Mouse (Mus musculus) midbrain, postnatal 0 days (tissue): ENCODE measurements around the gene Kcnj15. TPM values are rescaled to one million over a fixed set of nuclear protein-coding genes. Genes with fewer than 3 reads are reported as not detected.

ENCODE experiments used
- ATAC-seq: fragments of 200-750 bp; cut with Nextera tagmentation; 2 replicates; pipeline ENCODE4 v1.8.0; 2017; ENCODE audit warnings: moderate number of reproducible peaks, mild to moderate bottlenecking, moderate TSS enrichment, moderate library complexity; ENCODE audit not compliant: low FRiP score
- DNase-seq: peaks from one replicate; pipeline ENCODE4 v3.0.0-alpha.2; 2015; ENCODE audit warnings: low spot score
- H3K27ac ChIP-seq: fragments of 300-500 bp; sonication (generic); 2 replicates; pipeline ENCODE4 v1.5.1; 2014; ENCODE audit warnings: low read depth, mild to moderate bottlenecking, low read length, mixed read lengths
- H3K27me3 ChIP-seq: fragments of 300-500 bp; sonication (generic); 2 replicates; pipeline ENCODE4 v1.6.1; 2014; ENCODE audit warnings: low read length, control low read depth, mixed read lengths; ENCODE audit not compliant: insufficient read depth
- H3K36me3 ChIP-seq: fragments of 300-500 bp; sonication (generic); 2 replicates; pipeline ENCODE4 v1.6.1; 2014; ENCODE audit warnings: low read length, control low read depth, mixed read lengths; ENCODE audit not compliant: insufficient read depth
- H3K4me1 ChIP-seq: fragments of 300-500 bp; sonication (generic); 2 replicates; pipeline ENCODE4 v1.6.1; 2014; ENCODE audit warnings: mild to moderate bottlenecking, control low read depth, antibody characterized with exemption, low read length, mixed read lengths; ENCODE audit not compliant: insufficient read depth
- H3K4me2 ChIP-seq: fragments of 300-500 bp; sonication (generic); 2 replicates; pipeline ENCODE4 v1.6.1; 2014; ENCODE audit warnings: low read depth, mild to moderate bottlenecking, low read length, mixed read lengths; ENCODE audit not compliant: poor library complexity, severe bottlenecking
- H3K4me3 ChIP-seq: fragments of 300-500 bp; sonication (generic); 2 replicates; pipeline ENCODE4 v1.5.1; 2014; ENCODE audit warnings: low read depth, mild to moderate bottlenecking, low read length, moderate library complexity
- H3K9ac ChIP-seq: fragments of 300-500 bp; sonication (generic); replicated peaks from 2 replicates; pipeline ENCODE4 v1.6.1; 2014; ENCODE audit warnings: mild to moderate bottlenecking, low read length, moderate library complexity, mixed read lengths; ENCODE audit not compliant: poor library complexity, severe bottlenecking
- H3K9me3 ChIP-seq: fragments of 300-500 bp; sonication (generic); 2 replicates; pipeline ENCODE4 v1.6.1; 2016; ENCODE audit warnings: low read length, control low read depth
- CTCF ChIP-seq: IDR thresholded peaks from 2 replicates; pipeline ENCODE4 v1.5.1; 2016; ENCODE audit warnings: antibody characterized with exemption, mild to moderate bottlenecking
- WGBS: fragments of 180-500 bp; shearing (Covaris S2); extraction: QIAGEN DNeasy Blood & Tissue Kit; methylation state at CpG from one replicate; pipeline ENCODE4 v1.1.7; 2014; 5-methylcytosine and 5-hydroxymethylcytosine counted together
- polyA plus RNA-seq: library from polyadenylated mRNA; unstranded; fragments of >200 nt; fragmentation: Nextera tagmentation; extraction: Ambion mirVana; gene quantifications from 2 replicates; pipeline ENCODE4 v1.2.1, GENCODE M21; 2015
- total RNA-seq: library from RNA; depleted of rRNA; stranded (reverse); fragments of >200 nt; gene quantifications from 2 replicates; pipeline ENCODE4 v1.2.3, GENCODE M21; 2014

Kcnj15 gene
- total and polyA plus RNA-seq, 2 experiments from 2014 or later = 0.06 TPM; not detected in 1

GRCm38 (mm10) chr16:95291450-95292101, 34.2 kb downstream of the Kcnj15 start:
- H3K9me3 ChIP-seq = no peaks in the 10 kb centered on the region
- no peaks in the 10 kb centered on the region for H3K36me3 ChIP-seq
- no peaks in the 10 kb centered on the region for H3K27me3 ChIP-seq
- TF ChIP-seq CTCF = no peak
- no peak overlapping the region for H3K27ac ChIP-seq
- 81% methylated on average over 10 of the region's 10 CpGs for WGBS
- no peak overlapping the region for H3K9ac ChIP-seq
- H3K4me3 ChIP-seq = no peak overlapping the region
- ATAC-seq (no peak), DNase-seq (no peak)
- H3K4me1 ChIP-seq = no peaks in the 10 kb centered on the region
- no peak overlapping the region for H3K4me2 ChIP-seq

DNA sequence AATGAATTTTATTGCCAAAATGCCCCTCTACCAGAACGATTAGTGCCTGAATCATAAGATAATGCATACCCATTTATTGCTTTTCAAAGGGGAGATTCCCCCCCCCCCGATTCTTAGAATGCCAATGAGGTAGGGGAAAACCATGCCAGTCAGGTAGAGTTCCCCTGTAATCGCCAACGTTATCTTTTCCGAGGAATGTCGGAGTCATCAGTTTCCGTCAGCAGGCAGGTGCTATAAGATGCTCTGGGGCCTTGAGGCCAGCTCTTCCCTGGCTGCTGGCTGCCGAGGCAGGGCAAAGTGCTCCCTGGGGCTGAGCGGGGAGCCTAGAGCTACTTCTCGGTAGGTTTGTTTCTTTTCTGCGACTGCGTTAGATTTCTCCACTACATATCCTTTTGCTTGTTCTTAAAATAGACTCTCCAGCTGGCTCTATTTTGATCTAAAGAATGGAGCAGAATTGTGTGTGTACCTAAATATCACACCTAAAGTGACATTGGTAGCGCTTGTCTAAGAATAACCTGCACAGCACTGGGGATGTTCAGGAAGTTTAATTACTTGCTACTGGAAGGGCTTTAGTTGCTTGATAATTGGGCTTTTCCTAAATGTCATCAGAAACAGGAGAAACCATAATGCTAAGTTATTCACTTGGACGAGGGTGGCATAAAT, 35.6 kb downstream of the Kcnj15 start:
- no peaks in the 10 kb centered on the region for H3K36me3 ChIP-seq
- H3K4me2 ChIP-seq = no peak overlapping the region
- no peaks in the 10 kb centered on the region for H3K9me3 ChIP-seq
- TF ChIP-seq CTCF = no peak
- no peaks in the 10 kb centered on the region; the same call in 1 of the 2 replicates for H3K4me1 ChIP-seq
- WGBS = 77% methylated on average over 14 of the region's 14 CpGs
- no peak overlapping the region for H3K9ac ChIP-seq
- H3K4me3 ChIP-seq = no peak overlapping the region
- no peaks in the 10 kb centered on the region for H3K27me3 ChIP-seq
- DNase-seq = no peak
- ATAC-seq = no peak
- H3K27ac ChIP-seq = no peak overlapping the region

GRCm38 (mm10) chr16:95297651-95298050, 40.3 kb downstream of the Kcnj15 start:
- WGBS = 63% methylated on average over 3 of the region's 3 CpGs
- H3K4me2 ChIP-seq = no peak overlapping the region
- H3K9ac ChIP-seq = no peak overlapping the region
- no peaks in the 10 kb centered on the region; the same call in 1 of the 2 replicates for H3K4me1 ChIP-seq
- no peak for DNase-seq
- TF ChIP-seq CTCF = no peak
- ATAC-seq = no peak
- H3K9me3 ChIP-seq = no peaks in the 10 kb centered on the region
- H3K27ac ChIP-seq = no peak overlapping the region
- no peak overlapping the region for H3K4me3 ChIP-seq
- no peaks in the 10 kb centered on the region for H3K36me3 ChIP-seq
- H3K27me3 ChIP-seq = no peaks in the 10 kb centered on the region

DNA sequence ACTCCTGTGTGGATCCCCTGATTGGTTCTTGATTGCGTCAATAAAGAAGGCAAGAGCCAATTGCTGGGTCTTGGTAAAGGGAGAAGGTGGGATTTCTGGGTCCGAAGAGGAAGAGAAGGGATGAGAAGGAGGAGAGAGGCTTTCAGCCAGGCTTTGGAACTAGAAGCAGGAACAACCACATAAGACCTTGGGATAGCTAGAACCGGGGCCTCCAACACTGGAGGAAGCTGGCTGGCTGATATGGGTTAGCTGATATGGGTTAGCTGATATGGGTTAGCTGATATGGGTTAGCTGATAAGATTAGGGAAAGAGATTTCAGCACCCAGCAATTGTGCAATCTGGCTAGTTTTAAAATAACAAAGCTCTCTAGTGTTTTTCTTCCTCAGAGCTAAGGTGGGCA, 44.3 kb downstream of the Kcnj15 start:
- no peak overlapping the region for H3K9ac ChIP-seq
- TF ChIP-seq CTCF = no peak
- no peak overlapping the region for H3K4me2 ChIP-seq
- H3K27ac ChIP-seq = no peak overlapping the region
- DNase-seq (no peak), ATAC-seq (no peak)
- H3K4me1 ChIP-seq = no peaks in the 10 kb centered on the region; the same call in 1 of the 2 replicates
- WGBS = 95% methylated on average over 3 of the region's 3 CpGs
- H3K36me3 ChIP-seq = no peaks in the 10 kb centered on the region
- H3K27me3 ChIP-seq = no peaks in the 10 kb centered on the region
- no peak overlapping the region for H3K4me3 ChIP-seq
- H3K9me3 ChIP-seq = no peaks in the 10 kb centered on the region

DNA sequence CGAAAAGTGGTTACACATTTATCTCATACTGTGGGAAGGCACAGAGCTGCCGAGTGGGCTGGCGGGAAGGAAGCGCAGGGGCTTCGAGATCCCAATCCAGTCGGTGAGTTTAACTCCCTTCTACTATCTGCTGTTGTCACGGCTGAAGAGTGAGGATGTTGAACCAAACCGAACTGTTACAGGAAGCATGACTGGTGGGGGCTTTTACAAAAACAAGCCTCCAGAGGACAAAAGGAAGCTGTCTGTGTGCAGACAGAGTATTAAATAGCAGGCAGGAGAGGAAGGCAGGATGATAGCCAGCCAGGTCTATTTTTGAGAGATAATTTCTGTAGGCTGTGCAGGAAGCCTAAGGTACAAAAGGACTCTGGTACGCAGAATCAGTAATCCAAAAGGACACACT, 46.3 kb downstream of the Kcnj15 start:
- Histone ChIP-seq H3K27ac (no peak overlapping the region), H3K36me3 (no peaks in the 10 kb centered on the region), H3K4me1 (no peaks in the 10 kb centered on the region), H3K4me2 (no peak overlapping the region), H3K9ac (no peak overlapping the region), H3K9me3 (no peaks in the 10 kb centered on the region), H3K27me3 (no peaks in the 10 kb centered on the region), H3K4me3 (no peak overlapping the region)
- ATAC-seq (no peak), DNase-seq (no peak)
- 71% methylated on average over 9 of the region's 9 CpGs for WGBS
- no peak for TF ChIP-seq CTCF

GRCm38 (mm10) chr16:95307823-95308360, 50.5 kb downstream of the Kcnj15 start:
- H3K9me3 ChIP-seq = no peaks in the 10 kb centered on the region
- no peaks in the 10 kb centered on the region for H3K27me3 ChIP-seq
- H3K4me1 ChIP-seq = no peaks in the 10 kb centered on the region
- H3K4me2 ChIP-seq = no peak overlapping the region
- no peak overlapping the region for H3K27ac ChIP-seq
- no peak overlapping the region for H3K4me3 ChIP-seq
- H3K9ac ChIP-seq = no peak overlapping the region
- no peak for TF ChIP-seq CTCF
- H3K36me3 ChIP-seq = no peaks in the 10 kb centered on the region
- WGBS = 81% methylated on average over 3 of the region's 3 CpGs
- ATAC-seq (no peak), DNase-seq (no peak)
